Mouse (Mus musculus): ENCODE measurements around the gene Hirip3.

- no peak for TF ChIP-seq CTCF (IDR thresholded peaks at IDR 0.05; ENCODE audit: borderline replicate concordance, insufficient read depth, low read depth, low read length)
- TF ChIP-seq POLR2A (IDR thresholded peaks at IDR 0.05; ENCODE audit: borderline replicate concordance, insufficient read depth, low read length): no peak
Observed at GRCm38 (mm10) chr7:126848794-126849193, 13.0 kb upstream of the Hirip3 start.

All from cerebellum, adult 2 months (tissue).